Mouse (Mus musculus): Measurements from ENCODE around the gene Ppfia4.

- TF ChIP-seq CTCF (IDR thresholded peaks at IDR 0.05; ENCODE audit: low read depth), result no peak
- no peak for TF ChIP-seq EP300 (optimal IDR thresholded peaks at IDR 0.05)
Observed at GRCm38 (mm10) chr1:134290300-134290699, 42.4 kb downstream of the Ppfia4 start.
